Mouse (Mus musculus) hindbrain, embryonic 13.5 days (tissue): Measurements from ENCODE around the gene Ifna11. TPM values are rescaled to one million over a fixed set of nuclear protein-coding genes. Genes with fewer than 3 reads are reported as not detected.
A peak's percentile ranks its signal among the peaks of the same experiment; 100 is the strongest.
"Not testable (repeated sequence)": the region's sequence is repeated elsewhere in the genome, so short reads cannot be mapped to it uniquely, and the experiment has no call there.

ENCODE experiments used
- ATAC-seq: fragments of 200-750 bp; cut with Nextera tagmentation; 2 replicates; pipeline ENCODE4 v1.8.0; 2017; ENCODE audit warnings: moderate TSS enrichment; ENCODE audit not compliant: low FRiP score
- H3K27ac ChIP-seq: fragments of 300-500 bp; sonication (generic); 2 replicates; pipeline ENCODE4 v1.5.1; 2015; ENCODE audit warnings: inconsistent platforms, mild to moderate bottlenecking, moderate library complexity
- H3K27me3 ChIP-seq: fragments of 300-500 bp; sonication (generic); 2 replicates; pipeline ENCODE4 v1.6.1; 2015; ENCODE audit warnings: mild to moderate bottlenecking, inconsistent platforms
- H3K36me3 ChIP-seq: fragments of 300-500 bp; sonication (generic); 2 replicates; pipeline ENCODE4 v1.6.1; 2015; ENCODE audit warnings: mild to moderate bottlenecking, inconsistent platforms
- H3K4me1 ChIP-seq: fragments of 300-500 bp; sonication (generic); replicated peaks from 2 replicates; pipeline ENCODE4 v1.6.1; 2015; ENCODE audit warnings: inconsistent platforms
- H3K4me2 ChIP-seq: fragments of 300-500 bp; sonication (generic); 2 replicates; pipeline ENCODE4 v1.6.1; 2015; ENCODE audit warnings: inconsistent platforms, mild to moderate bottlenecking, moderate library complexity
- H3K4me3 ChIP-seq: fragments of 300-500 bp; sonication (generic); 2 replicates; pipeline ENCODE4 v1.5.1; 2015; ENCODE audit warnings: mild to moderate bottlenecking, inconsistent platforms
- H3K9ac ChIP-seq: fragments of 300-500 bp; sonication (generic); 2 replicates; pipeline ENCODE4 v1.6.1; 2015; ENCODE audit warnings: mild to moderate bottlenecking, inconsistent platforms
- H3K9me3 ChIP-seq: fragments of 300-500 bp; sonication (generic); 2 replicates; pipeline ENCODE4 v1.6.1; 2016; ENCODE audit warnings: inconsistent platforms
- WGBS: fragments of 180-500 bp; shearing (Covaris S2); methylation state at CpG from one replicate; pipeline ENCODE4 v1.1.7; 2015; 5-methylcytosine and 5-hydroxymethylcytosine counted together
- polyA plus RNA-seq: library from polyadenylated mRNA; unstranded; fragments of >200 nt; fragmentation: Nextera tagmentation; extraction: Ambion mirVana; gene quantifications from 2 replicates; pipeline ENCODE4 v1.2.1, GENCODE M21; 2015

Ifna11 gene
- polyA plus RNA-seq = not detected in 2 replicates

DNA sequence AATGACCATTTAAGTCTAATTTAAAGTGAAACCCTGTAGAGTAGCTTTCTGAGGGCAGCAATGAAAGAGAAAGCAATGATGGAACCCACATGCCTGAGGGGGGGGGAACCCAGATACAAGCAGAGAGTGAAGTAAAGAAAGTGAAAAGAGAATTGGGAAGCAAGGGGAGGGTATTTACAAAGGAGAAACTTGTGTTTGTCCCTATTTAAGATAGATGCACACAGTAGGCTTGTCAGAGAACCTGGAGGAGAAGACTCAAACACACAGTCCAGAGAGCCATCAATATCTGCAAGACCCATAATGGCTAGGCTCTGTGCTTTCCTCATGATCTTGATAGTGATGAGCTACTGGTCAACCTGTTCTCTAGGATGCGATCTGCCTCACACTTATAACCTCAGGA, at the start of gene Ifna11:
Gene Ifna11, plus strand, starts transcription at position 301 of the 400 bp plus-strand sequence.
- Histone ChIP-seq H3K9me3 (no peaks in the 10 kb centered on the region), H3K27me3 (no peaks in the 10 kb centered on the region), H3K4me3 (no peak within 1 kb of the TSS), H3K36me3 (no peaks in the 10 kb centered on the region), H3K4me2 (no peak within 1 kb of the TSS), H3K27ac (no peak within 1 kb of the TSS), H3K9ac (no peak within 1 kb of the TSS), H3K4me1 (no peaks in the 10 kb centered on the region)
- ATAC-seq = no peak
- 97% methylated on average over 1 of the region's 1 CpGs for WGBS

DNA sequence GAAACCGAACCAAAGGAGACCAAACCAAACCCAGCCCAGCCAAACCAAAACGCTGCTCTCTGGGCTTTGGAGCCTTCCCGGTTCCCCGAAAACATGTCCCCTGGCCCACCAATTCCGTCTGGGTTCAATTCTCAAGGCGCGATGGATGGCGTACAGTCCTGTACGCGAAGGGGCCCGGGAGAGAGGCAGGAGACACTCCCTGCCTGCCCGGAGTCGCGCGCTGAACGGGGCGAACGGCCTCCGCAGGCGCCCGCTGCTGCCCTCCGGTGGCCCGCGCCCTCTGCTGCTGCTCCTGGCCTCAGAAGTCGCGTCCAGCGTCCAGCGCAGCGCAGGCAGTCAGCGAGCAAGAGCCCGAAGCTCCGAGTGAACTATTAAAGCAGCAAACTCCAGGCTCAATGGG, 46.2 kb upstream of the Ifna11 start, which contains the start of gene Gm13290:
Gene Gm13290, plus strand, starts transcription at position 301 of the 400 bp plus-strand sequence.
- not testable (repeated sequence) for ATAC-seq, H3K36me3 ChIP-seq, H3K27me3 ChIP-seq, H3K4me3 ChIP-seq, H3K4me2 ChIP-seq, H3K27ac ChIP-seq, H3K9me3 ChIP-seq, H3K9ac ChIP-seq, H3K4me1 ChIP-seq
- no CpG with 5 or more reads among the region's 32 CpGs for WGBS

DNA sequence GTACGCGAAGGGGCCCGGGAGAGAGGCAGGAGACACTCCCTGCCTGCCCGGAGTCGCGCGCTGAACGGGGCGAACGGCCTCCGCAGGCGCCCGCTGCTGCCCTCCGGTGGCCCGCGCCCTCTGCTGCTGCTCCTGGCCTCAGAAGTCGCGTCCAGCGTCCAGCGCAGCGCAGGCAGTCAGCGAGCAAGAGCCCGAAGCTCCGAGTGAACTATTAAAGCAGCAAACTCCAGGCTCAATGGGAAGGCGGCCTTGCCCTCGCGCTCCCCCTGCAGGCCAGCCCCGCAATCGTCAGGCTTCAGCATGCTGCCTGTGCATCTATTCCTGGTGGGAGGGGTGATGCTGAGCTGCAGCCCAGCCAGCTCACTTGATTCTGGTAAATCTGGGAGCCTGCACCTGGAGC, 43.1 kb upstream of the Ifna11 start, which contains the start of gene Gm13289:
Gene Gm13289, plus strand, starts transcription at position 301 of the 400 bp plus-strand sequence.
- not testable (repeated sequence) for H3K9ac ChIP-seq, H3K36me3 ChIP-seq, H3K9me3 ChIP-seq, H3K4me2 ChIP-seq, H3K27me3 ChIP-seq, ATAC-seq, H3K4me3 ChIP-seq, H3K4me1 ChIP-seq, H3K27ac ChIP-seq
- WGBS = no CpG with 5 or more reads among the region's 29 CpGs

DNA sequence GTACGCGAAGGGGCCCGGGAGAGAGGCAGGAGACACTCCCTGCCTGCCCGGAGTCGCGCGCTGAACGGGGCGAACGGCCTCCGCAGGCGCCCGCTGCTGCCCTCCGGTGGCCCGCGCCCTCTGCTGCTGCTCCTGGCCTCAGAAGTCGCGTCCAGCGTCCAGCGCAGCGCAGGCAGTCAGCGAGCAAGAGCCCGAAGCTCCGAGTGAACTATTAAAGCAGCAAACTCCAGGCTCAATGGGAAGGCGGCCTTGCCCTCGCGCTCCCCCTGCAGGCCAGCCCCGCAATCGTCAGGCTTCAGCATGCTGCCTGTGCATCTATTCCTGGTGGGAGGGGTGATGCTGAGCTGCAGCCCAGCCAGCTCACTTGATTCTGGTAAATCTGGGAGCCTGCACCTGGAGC, 40.2 kb upstream of the Ifna11 start, which contains the start of gene Gm13272:
Gene Gm13272, plus strand, starts transcription at position 301 of the 400 bp plus-strand sequence.
- not testable (repeated sequence) for H3K4me2 ChIP-seq, H3K27ac ChIP-seq, H3K27me3 ChIP-seq, H3K9me3 ChIP-seq, H3K36me3 ChIP-seq, H3K9ac ChIP-seq, ATAC-seq, H3K4me3 ChIP-seq, H3K4me1 ChIP-seq
- no CpG with 5 or more reads among the region's 29 CpGs for WGBS

DNA sequence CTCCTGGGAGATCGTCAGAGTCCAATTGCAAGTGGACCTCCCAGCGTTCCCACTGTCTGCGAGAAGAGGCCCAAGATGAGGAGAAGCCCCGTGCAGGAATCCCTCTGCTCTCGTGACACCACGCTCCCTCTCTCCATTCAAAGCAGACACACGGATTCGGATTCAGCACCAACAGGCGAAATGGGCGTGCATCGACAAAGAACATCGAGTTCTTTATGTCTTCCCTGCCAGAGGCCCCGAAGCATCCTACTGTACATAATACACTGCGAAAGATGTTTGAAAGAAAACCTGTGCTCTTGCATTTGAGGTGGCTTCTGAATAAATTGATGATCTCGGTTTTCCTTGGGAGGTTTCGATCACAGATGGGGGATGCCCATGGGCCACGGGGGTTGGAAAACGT, 39.4 kb upstream of the Ifna11 start:
- not testable (repeated sequence) for H3K36me3 ChIP-seq, H3K27me3 ChIP-seq, H3K9me3 ChIP-seq, H3K4me2 ChIP-seq, H3K4me1 ChIP-seq, H3K4me3 ChIP-seq, H3K27ac ChIP-seq, ATAC-seq, H3K9ac ChIP-seq
- 55% methylated on average over 16 of the region's 18 CpGs for WGBS

DNA sequence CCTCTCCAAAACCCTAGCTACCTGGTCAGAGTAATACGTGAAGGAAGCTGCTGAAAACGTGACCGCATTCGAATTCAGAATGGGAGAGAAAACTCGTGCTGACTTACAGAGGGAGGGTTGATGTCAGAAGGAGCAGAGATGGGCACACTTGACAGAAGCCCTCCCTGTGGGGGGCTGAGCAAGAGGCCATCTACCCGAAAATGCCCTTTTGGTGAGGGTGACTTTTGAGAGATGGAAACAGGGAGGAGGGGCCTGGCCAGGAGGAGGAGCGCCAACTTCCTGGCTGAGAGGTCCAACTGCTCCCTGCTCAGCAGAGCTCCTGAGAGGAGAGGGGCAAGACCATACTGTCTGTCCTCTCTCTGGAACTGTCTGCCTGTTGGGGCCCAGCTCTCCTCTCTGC, 37.9 kb upstream of the Ifna11 start, which contains the start of gene Ifnz:
Gene Ifnz, plus strand, starts transcription at position 301 of the 400 bp plus-strand sequence.
- WGBS = 16% methylated on average over 5 of the region's 7 CpGs
- H3K36me3 ChIP-seq, H3K9ac ChIP-seq, H3K27me3 ChIP-seq, ATAC-seq, H3K4me1 ChIP-seq, H3K9me3 ChIP-seq, H3K27ac ChIP-seq: not testable (repeated sequence)
- peak within 1 kb of the TSS; percentile 39 for H3K4me2 ChIP-seq
- H3K4me3 ChIP-seq = peak within 1 kb of the TSS; percentile 20

DNA sequence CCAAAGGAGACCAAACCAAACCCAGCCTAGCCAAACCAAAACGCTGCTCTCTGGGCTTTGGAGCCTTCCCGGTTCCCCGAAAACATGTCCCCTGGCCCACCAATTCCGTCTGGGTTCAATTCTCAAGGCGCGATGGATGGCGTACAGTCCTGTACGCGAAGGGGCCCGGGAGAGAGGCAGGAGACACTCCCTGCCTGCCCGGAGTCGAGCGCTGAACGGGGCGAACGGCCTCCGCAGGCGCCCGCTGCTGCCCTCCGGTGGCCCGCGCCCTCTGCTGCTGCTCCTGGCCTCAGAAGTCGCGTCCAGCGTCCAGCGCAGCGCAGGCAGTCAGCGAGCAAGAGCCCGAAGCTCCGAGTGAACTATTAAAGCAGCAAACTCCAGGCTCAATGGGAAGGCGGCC, 37.4 kb upstream of the Ifna11 start:
- not testable (repeated sequence) for H3K27ac ChIP-seq, H3K36me3 ChIP-seq, H3K9ac ChIP-seq, H3K27me3 ChIP-seq, ATAC-seq, H3K4me1 ChIP-seq, H3K9me3 ChIP-seq
- H3K4me3 ChIP-seq = peak overlapping the region; percentile 20
- peak overlapping the region; percentile 39 for H3K4me2 ChIP-seq
- 0% methylated on average over 3 of the region's 31 CpGs for whole genome bisulfite sequencing

DNA sequence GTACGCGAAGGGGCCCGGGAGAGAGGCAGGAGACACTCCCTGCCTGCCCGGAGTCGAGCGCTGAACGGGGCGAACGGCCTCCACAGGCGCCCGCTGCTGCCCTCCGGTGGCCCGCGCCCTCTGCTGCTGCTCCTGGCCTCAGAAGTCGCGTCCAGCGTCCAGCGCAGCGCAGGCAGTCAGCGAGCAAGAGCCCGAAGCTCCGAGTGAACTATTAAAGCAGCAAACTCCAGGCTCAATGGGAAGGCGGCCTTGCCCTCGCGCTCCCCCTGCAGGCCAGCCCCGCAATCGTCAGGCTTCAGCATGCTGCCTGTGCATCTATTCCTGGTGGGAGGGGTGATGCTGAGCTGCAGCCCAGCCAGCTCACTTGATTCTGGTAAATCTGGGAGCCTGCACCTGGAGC, 34.4 kb upstream of the Ifna11 start, which contains the start of gene Gm13276:
Gene Gm13276, plus strand, starts transcription at position 301 of the 400 bp plus-strand sequence.
- not testable (repeated sequence) for H3K9me3 ChIP-seq, H3K27ac ChIP-seq, H3K4me2 ChIP-seq, H3K9ac ChIP-seq, H3K27me3 ChIP-seq, H3K4me1 ChIP-seq, H3K36me3 ChIP-seq, H3K4me3 ChIP-seq, ATAC-seq
- WGBS = no CpG with 5 or more reads among the region's 27 CpGs

DNA sequence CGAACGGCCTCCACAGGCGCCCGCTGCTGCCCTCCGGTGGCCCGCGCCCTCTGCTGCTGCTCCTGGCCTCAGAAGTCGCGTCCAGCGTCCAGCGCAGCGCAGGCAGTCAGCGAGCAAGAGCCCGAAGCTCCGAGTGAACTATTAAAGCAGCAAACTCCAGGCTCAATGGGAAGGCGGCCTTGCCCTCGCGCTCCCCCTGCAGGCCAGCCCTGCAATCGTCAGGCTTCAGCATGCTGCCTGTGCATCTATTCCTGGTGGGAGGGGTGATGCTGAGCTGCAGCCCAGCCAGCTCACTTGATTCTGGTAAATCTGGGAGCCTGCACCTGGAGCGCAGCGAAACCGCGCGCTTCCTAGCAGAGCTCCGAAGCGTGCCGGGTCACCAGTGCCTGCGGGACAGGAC, 31.4 kb upstream of the Ifna11 start, which contains the start of gene Gm13277:
Gene Gm13277, plus strand, starts transcription at position 231 of the 400 bp plus-strand sequence.
- not testable (repeated sequence) for H3K27me3 ChIP-seq, H3K4me3 ChIP-seq, H3K4me2 ChIP-seq, H3K9me3 ChIP-seq, H3K27ac ChIP-seq, H3K36me3 ChIP-seq, H3K4me1 ChIP-seq, H3K9ac ChIP-seq, ATAC-seq
- 0% methylated on average over 4 of the region's 28 CpGs for WGBS

DNA sequence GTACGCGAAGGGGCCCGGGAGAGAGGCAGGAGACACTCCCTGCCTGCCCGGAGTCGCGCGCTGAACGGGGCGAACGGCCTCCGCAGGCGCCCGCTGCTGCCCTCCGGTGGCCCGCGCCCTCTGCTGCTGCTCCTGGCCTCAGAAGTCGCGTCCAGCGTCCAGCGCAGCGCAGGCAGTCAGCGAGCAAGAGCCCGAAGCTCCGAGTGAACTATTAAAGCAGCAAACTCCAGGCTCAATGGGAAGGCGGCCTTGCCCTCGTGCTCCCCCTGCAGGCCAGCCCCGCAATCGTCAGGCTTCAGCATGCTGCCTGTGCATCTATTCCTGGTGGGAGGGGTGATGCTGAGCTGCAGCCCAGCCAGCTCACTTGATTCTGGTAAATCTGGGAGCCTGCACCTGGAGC, 28.5 kb upstream of the Ifna11 start, which contains the start of gene Gm13278:
Gene Gm13278, plus strand, starts transcription at position 301 of the 400 bp plus-strand sequence.
- not testable (repeated sequence) for ATAC-seq, H3K9me3 ChIP-seq, H3K4me1 ChIP-seq, H3K36me3 ChIP-seq, H3K9ac ChIP-seq, H3K4me2 ChIP-seq, H3K4me3 ChIP-seq, H3K27ac ChIP-seq, H3K27me3 ChIP-seq
- no CpG with 5 or more reads among the region's 28 CpGs for WGBS

DNA sequence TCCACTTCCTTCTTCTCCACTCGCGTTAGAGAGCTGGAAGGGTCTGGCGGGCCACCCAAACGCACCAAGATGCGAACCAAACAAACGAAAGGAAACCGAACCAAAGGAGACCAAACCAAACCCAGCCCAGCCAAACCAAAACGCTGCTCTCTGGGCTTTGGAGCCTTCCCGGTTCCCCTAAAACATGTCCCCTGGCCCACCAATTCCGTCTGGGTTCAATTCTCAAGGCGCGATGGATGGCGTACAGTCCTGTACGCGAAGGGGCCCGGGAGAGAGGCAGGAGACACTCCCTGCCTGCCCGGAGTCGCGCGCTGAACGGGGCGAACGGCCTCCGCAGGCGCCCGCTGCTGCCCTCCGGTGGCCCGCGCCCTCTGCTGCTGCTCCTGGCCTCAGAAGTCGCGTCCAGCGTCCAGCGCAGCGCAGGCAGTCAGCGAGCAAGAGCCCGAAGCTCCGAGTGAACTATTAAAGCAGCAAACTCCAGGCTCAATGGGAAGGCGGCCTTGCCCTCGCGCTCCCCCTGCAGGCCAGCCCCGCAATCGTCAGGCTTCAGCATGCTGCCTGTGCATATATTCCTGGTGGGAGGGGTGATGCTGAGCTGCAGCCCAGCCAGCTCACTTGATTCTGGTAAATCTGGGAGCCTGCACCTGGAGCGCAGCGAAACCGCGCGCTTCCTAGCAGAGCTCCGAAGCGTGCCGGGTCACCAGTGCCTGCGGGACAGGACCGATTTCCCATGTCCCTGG, 25.7 kb upstream of the Ifna11 start, which contains the start of gene Gm13275:
Gene Gm13275, plus strand, starts transcription at position 552 of the 740 bp plus-strand sequence.
- under 1% methylated on average over 13 of the region's 52 CpGs for WGBS
- H3K27me3 ChIP-seq, ATAC-seq: not testable (repeated sequence)

DNA sequence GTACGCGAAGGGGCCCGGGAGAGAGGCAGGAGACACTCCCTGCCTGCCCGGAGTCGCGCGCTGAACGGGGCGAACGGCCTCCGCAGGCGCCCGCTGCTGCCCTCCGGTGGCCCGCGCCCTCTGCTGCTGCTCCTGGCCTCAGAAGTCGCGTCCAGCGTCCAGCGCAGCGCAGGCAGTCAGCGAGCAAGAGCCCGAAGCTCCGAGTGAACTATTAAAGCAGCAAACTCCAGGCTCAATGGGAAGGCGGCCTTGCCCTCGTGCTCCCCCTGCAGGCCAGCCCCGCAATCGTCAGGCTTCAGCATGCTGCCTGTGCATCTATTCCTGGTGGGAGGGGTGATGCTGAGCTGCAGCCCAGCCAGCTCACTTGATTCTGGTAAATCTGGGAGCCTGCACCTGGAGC, 22.7 kb upstream of the Ifna11 start, which contains the start of gene Gm13279:
Gene Gm13279, plus strand, starts transcription at position 301 of the 400 bp plus-strand sequence.
- not testable (repeated sequence) for H3K4me2 ChIP-seq, H3K9me3 ChIP-seq, ATAC-seq, H3K4me1 ChIP-seq, H3K27ac ChIP-seq, H3K4me3 ChIP-seq, H3K36me3 ChIP-seq, H3K9ac ChIP-seq, H3K27me3 ChIP-seq
- no CpG with 5 or more reads among the region's 28 CpGs for WGBS

More for the DNA sequence above, 25.7 kb upstream of the Ifna11 start, which contains the start of gene Gm13275:
- H3K27ac ChIP-seq, H3K4me3 ChIP-seq, H3K4me1 ChIP-seq, H3K36me3 ChIP-seq, H3K9me3 ChIP-seq, H3K9ac ChIP-seq, H3K4me2 ChIP-seq: not testable (repeated sequence)

DNA sequence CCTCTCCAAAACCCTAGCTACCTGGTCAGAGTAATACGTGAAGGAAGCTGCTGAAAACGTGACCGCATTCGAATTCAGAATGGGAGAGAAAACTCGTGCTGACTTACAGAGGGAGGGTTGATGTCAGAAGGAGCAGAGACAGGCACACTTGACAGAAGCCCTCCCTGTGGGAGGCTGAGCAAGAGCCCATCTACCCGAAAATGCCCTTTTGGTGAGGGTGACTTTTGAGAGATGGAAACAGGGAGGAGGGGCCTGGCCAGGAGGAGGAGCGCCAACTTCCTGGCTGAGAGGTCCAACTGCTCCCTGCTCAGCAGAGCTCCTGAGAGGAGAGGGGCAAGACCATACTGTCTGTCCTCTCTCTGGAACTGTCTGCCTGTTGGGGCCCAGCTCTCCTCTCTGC, 20.4 kb upstream of the Ifna11 start, which contains the start of gene Gm13285:
Gene Gm13285, plus strand, starts transcription at position 301 of the 400 bp plus-strand sequence.
- H3K36me3 ChIP-seq, H3K4me2 ChIP-seq, H3K4me3 ChIP-seq, H3K27me3 ChIP-seq, H3K4me1 ChIP-seq, H3K27ac ChIP-seq, H3K9me3 ChIP-seq, H3K9ac ChIP-seq, ATAC-seq: not testable (repeated sequence)
- WGBS = 24% methylated on average over 5 of the region's 7 CpGs
